ENCODE assay signal across 33 mouse cellular contexts in the genomic region with DNA sequence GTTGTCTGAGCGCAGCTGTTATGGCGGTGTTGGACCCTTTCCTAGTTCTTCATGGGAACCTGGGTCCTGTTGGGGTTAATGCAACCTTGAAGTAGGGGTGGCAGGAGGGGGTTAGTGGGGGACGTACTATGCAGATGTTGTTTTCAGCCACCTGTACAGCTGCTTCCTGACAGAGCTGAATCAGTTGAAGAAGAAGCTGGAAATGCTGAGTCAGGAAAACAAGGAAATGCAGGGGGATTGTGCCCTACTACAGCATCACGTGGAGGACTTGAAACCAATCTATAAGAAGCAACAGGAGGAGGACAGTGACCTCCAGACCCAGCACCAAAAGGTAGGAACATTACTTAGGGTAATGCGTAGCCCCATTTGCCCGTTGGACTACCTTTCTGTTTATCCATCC. TPM values are rescaled to one million over a fixed set of nuclear protein-coding genes. Genes with fewer than 3 reads are reported as not detected.
"Had no signal": no experiment of that assay in that cellular context is flagged by ENCODE, and none has a peak within 500 bp of the region (broad histone marks: within the 10 kb centered on the region; RNA-seq: fewer than 3 reads in every experiment).

No protein-coding gene starts in this region.

- H3K27ac ChIP-seq: gastrocnemius, adult 2 months; hindbrain, embryonic 10.5 days; hindbrain, embryonic 12.5 days; hindbrain, embryonic 14.5 days; intestine, embryonic 15.5 days; layer of hippocampus, adult 2 months; left cerebral cortex, adult 2 months; limb, embryonic 10.5 days; limb, embryonic 12.5 days had no signal

- DNase-seq: gastrocnemius, adult 2 months; gastrocnemius, postnatal 10 days; gastrocnemius, postnatal 25 days; heart, postnatal 10 days; heart, postnatal 4 days; kidney, adult 18-20 months; kidney, adult 8-10 months; kidney, postnatal 10 days; kidney, postnatal 4 days; liver had no signal

- H3K9me3 ChIP-seq: heart, embryonic 12.5 days; hindbrain, embryonic 10.5 days; hindbrain, embryonic 12.5 days; intestine, embryonic 15.5 days; limb, embryonic 10.5 days; limb, embryonic 12.5 days had no signal

- H3K4me1 ChIP-seq: heart, embryonic 12.5 days; hindbrain, embryonic 10.5 days; hindbrain, embryonic 12.5 days; intestine, embryonic 15.5 days; limb, embryonic 10.5 days; limb, embryonic 12.5 days had no signal

- H3K9ac ChIP-seq: heart, embryonic 12.5 days; hindbrain, embryonic 12.5 days; hindbrain, embryonic 14.5 days; intestine, embryonic 15.5 days; limb, embryonic 12.5 days had no signal

- H3K4me3 ChIP-seq: gastrocnemius, adult 2 months; heart, embryonic 12.5 days; hindbrain, embryonic 10.5 days; hindbrain, embryonic 12.5 days; intestine, embryonic 15.5 days; layer of hippocampus, adult 2 months; left cerebral cortex, adult 2 months; limb, embryonic 10.5 days; limb, embryonic 12.5 days had no signal

- H3K27me3 ChIP-seq: heart, embryonic 12.5 days; hindbrain, embryonic 12.5 days; intestine, embryonic 15.5 days; limb, embryonic 12.5 days had no signal

- H3K36me3 ChIP-seq: heart, embryonic 12.5 days; hindbrain, embryonic 10.5 days; hindbrain, embryonic 12.5 days; intestine, embryonic 15.5 days; limb, embryonic 10.5 days; limb, embryonic 12.5 days had no signal

- H3K4me2 ChIP-seq: heart, embryonic 12.5 days; hindbrain, embryonic 12.5 days; hindbrain, embryonic 14.5 days; intestine, embryonic 15.5 days; limb, embryonic 12.5 days; liver, embryonic 11.5 days had no signal

- ATAC-seq: hindbrain, embryonic 16.5 days; inflammation-experienced regulatory T-cells, adult 6 months; intestine, embryonic 15.5 days; intestine, postnatal 0 days had no signal

RNA-seq across cellular contexts. Expression of a gene that starts 13.7 kb away (rescaled TPM):
- total RNA-seq: gastrocnemius, adult 2 months; gastrocnemius, postnatal 10 days; gastrocnemius, postnatal 25 days; gastrocnemius, postnatal 4 days; granulocyte monocyte progenitor cell, adult 5-6 weeks; heart, postnatal 10 days; heart, postnatal 25 days; heart, postnatal 4 days; layer of hippocampus, adult 2 months; layer of hippocampus, postnatal 10 days; left cerebral cortex, adult 2 months; left cerebral cortex, postnatal 36 days had no signal
- polyA plus RNA-seq: heart, embryonic 14.5 days; heart, embryonic 16.5 days; hindbrain, embryonic 10.5 days; hindbrain, embryonic 12.5 days; hindbrain, embryonic 14.5 days; inflammation-experienced regulatory T-cells, adult 6 months; intestine, embryonic 15.5 days; intestine, postnatal 0 days; kidney, embryonic 14.5 days; kidney, embryonic 16.5 days; limb, embryonic 10.5 days; limb, embryonic 12.5 days; limb, embryonic 14.5 days; liver, embryonic 11.5 days had no signal
